Mouse (Mus musculus): ENCODE results near the gene Trim71. TPM values are rescaled to one million over a fixed set of nuclear protein-coding genes. Genes with fewer than 3 reads are reported as not detected.

The Trim71 gene
- polyA plus RNA-seq, 1 experiment from 2014 or later: 1.9 TPM

GRCm38 (mm10) chr9:114466871-114467270 lies 97.3 kb downstream of the Trim71 start:
- ATAC-seq (replicated peaks; ENCODE audit: insufficient number of reproducible peaks, low FRiP score, low TSS enrichment, low read depth): no peak
- H3K4me1 ChIP-seq (ENCODE audit: control insufficient read depth, insufficient read depth, low read length): no peaks in the 10 kb centered on the region
- no peak overlapping the region for H3K4me3 ChIP-seq (ENCODE audit: low read depth, low read length)
- H3K27ac ChIP-seq (replicated peaks; ENCODE audit: low read depth, low read length): no peak overlapping the region
- H3K9me3 ChIP-seq (replicated peaks; ENCODE audit: control insufficient read depth, low read length): no peaks in the 10 kb centered on the region
- 0 out of 2 replicates have a peak, but pooled peaks cover 2% of the 10 kb centered on the region for H3K36me3 ChIP-seq (replicated peaks; ENCODE audit: control insufficient read depth, insufficient read depth, low read depth, low read length)
- no peak overlapping the region for H3K4me2 ChIP-seq (ENCODE audit: low read depth, low read length)
- no peaks in the 10 kb centered on the region for H3K27me3 ChIP-seq (ENCODE audit: control insufficient read depth, insufficient read depth, low read length)
- H3K9ac ChIP-seq (replicated peaks; ENCODE audit: low read length): no peak overlapping the region
- 72% methylated on average over 7 of the region's 7 CpGs for WGBS
- no peak for DNase-seq (ENCODE audit: low spot score)

GRCm38 (mm10) chr9:114465442-114465841 lies 98.7 kb downstream of the Trim71 start:
- Histone ChIP-seq H3K4me1 (ENCODE audit: control insufficient read depth, insufficient read depth, low read length) (no peaks in the 10 kb centered on the region), H3K9me3 (replicated peaks; ENCODE audit: control insufficient read depth, low read length) (no peaks in the 10 kb centered on the region), H3K27ac (replicated peaks; ENCODE audit: low read depth, low read length) (no peak overlapping the region), H3K4me3 (ENCODE audit: low read depth, low read length) (no peak overlapping the region), H3K9ac (replicated peaks; ENCODE audit: low read length) (no peak overlapping the region), H3K27me3 (ENCODE audit: control insufficient read depth, insufficient read depth, low read length) (no peaks in the 10 kb centered on the region), H3K4me2 (ENCODE audit: low read depth, low read length) (no peak overlapping the region), H3K36me3 (replicated peaks; ENCODE audit: control insufficient read depth, insufficient read depth, low read depth, low read length) (0 out of 2 replicates have a peak, but pooled peaks cover 2% of the 10 kb centered on the region)
- DNase-seq (ENCODE audit: low spot score) (no peak), ATAC-seq (replicated peaks; ENCODE audit: insufficient number of reproducible peaks, low FRiP score, low TSS enrichment, low read depth) (no peak)
- 88% methylated on average over 6 of the region's 6 CpGs for WGBS

- Histone ChIP-seq H3K27ac (replicated peaks; ENCODE audit: low read depth, low read length) (no peak overlapping the region), H3K9ac (replicated peaks; ENCODE audit: low read length) (no peak overlapping the region), H3K27me3 (ENCODE audit: control insufficient read depth, insufficient read depth, low read length) (no peaks in the 10 kb centered on the region), H3K9me3 (replicated peaks; ENCODE audit: control insufficient read depth, low read length) (no peaks in the 10 kb centered on the region), H3K4me3 (ENCODE audit: low read depth, low read length) (no peak overlapping the region), H3K4me2 (ENCODE audit: low read depth, low read length) (no peak overlapping the region), H3K4me1 (ENCODE audit: control insufficient read depth, insufficient read depth, low read length) (no peaks in the 10 kb centered on the region), H3K36me3 (replicated peaks; ENCODE audit: control insufficient read depth, insufficient read depth, low read depth, low read length) (0 out of 2 replicates have a peak, but pooled peaks cover 2% of the 10 kb centered on the region)
- no peak for ATAC-seq (replicated peaks; ENCODE audit: insufficient number of reproducible peaks, low FRiP score, low TSS enrichment, low read depth)
- DNase-seq (ENCODE audit: low spot score): no peak
- WGBS: 91% methylated on average over 7 of the region's 7 CpGs
Measured at GRCm38 (mm10) chr9:114462569-114462968, 101.6 kb downstream of the Trim71 start.

DNA sequence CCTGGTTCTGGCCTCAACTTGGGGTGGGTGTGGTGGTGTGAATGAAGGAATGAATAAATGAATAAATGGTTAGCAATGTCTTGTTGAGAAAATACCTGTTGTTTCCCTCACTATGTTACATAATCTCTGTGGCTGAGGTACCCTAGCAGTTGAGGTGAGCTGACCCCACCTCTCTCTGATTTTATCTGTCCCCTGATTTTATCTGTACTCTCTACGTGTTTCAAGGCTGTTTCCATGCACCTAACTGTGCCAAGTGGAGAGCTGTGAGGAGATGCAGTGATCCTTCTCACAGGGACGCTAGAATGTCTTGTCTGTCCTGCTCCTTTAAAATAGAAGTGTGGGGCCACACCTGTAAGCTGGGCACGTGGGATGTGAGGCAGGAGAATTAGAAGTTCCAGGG lies 105.7 kb downstream of the Trim71 start:
- 82% methylated on average over 3 of the region's 3 CpGs for WGBS
- no peaks in the 10 kb centered on the region for H3K9me3 ChIP-seq (replicated peaks; ENCODE audit: control insufficient read depth, low read length)
- no peaks in the 10 kb centered on the region for H3K36me3 ChIP-seq (replicated peaks; ENCODE audit: control insufficient read depth, insufficient read depth, low read depth, low read length)
- no peaks in the 10 kb centered on the region for H3K4me1 ChIP-seq (ENCODE audit: control insufficient read depth, insufficient read depth, low read length)
- H3K4me3 ChIP-seq (ENCODE audit: low read depth, low read length): no peak overlapping the region
- H3K9ac ChIP-seq (replicated peaks; ENCODE audit: low read length): no peak overlapping the region
- no peaks in the 10 kb centered on the region for H3K27me3 ChIP-seq (ENCODE audit: control insufficient read depth, insufficient read depth, low read length)
- no peak for DNase-seq (ENCODE audit: low spot score)
- H3K27ac ChIP-seq (replicated peaks; ENCODE audit: low read depth, low read length): no peak overlapping the region
- no peak for ATAC-seq (replicated peaks; ENCODE audit: insufficient number of reproducible peaks, low FRiP score, low TSS enrichment, low read depth)
- no peak overlapping the region for H3K4me2 ChIP-seq (ENCODE audit: low read depth, low read length)

Other genes starting within 250 kb of the Trim71 start
- not detected in 2 replicates for gene Bcl2a1c, start 234.2 kb downstream of the Trim71 start, polyA plus RNA-seq (2014; fragmentation: Nextera tagmentation; extraction: Ambion mirVana)
- gene Crtap, start 173.7 kb downstream of the Trim71 start, polyA plus RNA-seq (2014; fragmentation: Nextera tagmentation; extraction: Ambion mirVana): 63.4 and 68.4 TPM in 2 replicates
- gene Glb1, start 163.3 kb downstream of the Trim71 start, polyA plus RNA-seq (2014; fragmentation: Nextera tagmentation; extraction: Ambion mirVana): 23.3 and 27.4 TPM in 2 replicates
- 2.2 and 3.5 TPM in 2 replicates for gene Tmppe, start 163.3 kb downstream of the Trim71 start, polyA plus RNA-seq (2014; fragmentation: Nextera tagmentation; extraction: Ambion mirVana)
- gene Ccr4, start 59.5 kb downstream of the Trim71 start, polyA plus RNA-seq (2014; fragmentation: Nextera tagmentation; extraction: Ambion mirVana): not detected in 2 replicates
- gene C130032M10Rik, start 48.7 kb downstream of the Trim71 start, polyA plus RNA-seq (2014; fragmentation: Nextera tagmentation; extraction: Ambion mirVana): not detected in 2 replicates
- gene Cnot10, start 75.8 kb upstream of the Trim71 start, polyA plus RNA-seq (2014; fragmentation: Nextera tagmentation; extraction: Ambion mirVana): 72.8 and 76.4 TPM in 2 replicates
- 67.8 TPM in 2 replicates for gene Dync1li1, start 124.4 kb upstream of the Trim71 start, polyA plus RNA-seq (2014; fragmentation: Nextera tagmentation; extraction: Ambion mirVana)
- 29.3 and 30.0 TPM in 2 replicates for gene Cmtm6, start 166.7 kb upstream of the Trim71 start, polyA plus RNA-seq (2014; fragmentation: Nextera tagmentation; extraction: Ambion mirVana)
- 64.6 and 75.0 TPM in 2 replicates for gene Cmtm7, start 217.5 kb upstream of the Trim71 start, polyA plus RNA-seq (2014; fragmentation: Nextera tagmentation; extraction: Ambion mirVana)